Mouse (Mus musculus) kidney, postnatal 0 days (tissue): ENCODE measurements around the gene Slc15a5. TPM values are rescaled to one million over a fixed set of nuclear protein-coding genes. Genes with fewer than 3 reads are reported as not detected.
A peak's percentile ranks its signal among the peaks of the same experiment; 100 is the strongest.

ENCODE experiments used
- ATAC-seq: fragments of 200-750 bp; cut with Nextera tagmentation; replicated peaks from 2 replicates; pipeline ENCODE4 v1.8.0; 2017; ENCODE audit warnings: low read depth, moderate number of reproducible peaks, moderate TSS enrichment, moderate library complexity; ENCODE audit not compliant: low FRiP score
- DNase-seq: peaks from one replicate; pipeline ENCODE4 v3.0.0-alpha.2; 2016; ENCODE audit warnings: low spot score
- H3K27ac ChIP-seq: fragments of 300-500 bp; sonication (generic); 2 replicates; pipeline ENCODE4 v1.5.1; 2014; ENCODE audit warnings: mild to moderate bottlenecking
- H3K27me3 ChIP-seq: fragments of 300-500 bp; sonication (generic); 2 replicates; pipeline ENCODE4 v1.6.1; 2014; ENCODE audit warnings: low read length, mixed read lengths; ENCODE audit not compliant: insufficient read depth
- H3K36me3 ChIP-seq: fragments of 300-500 bp; sonication (generic); 2 replicates; pipeline ENCODE4 v1.6.1; 2014; ENCODE audit warnings: low read length, mixed read lengths; ENCODE audit not compliant: insufficient read depth
- H3K4me1 ChIP-seq: fragments of 300-500 bp; sonication (generic); replicated peaks from 2 replicates; pipeline ENCODE4 v1.6.1; 2014; ENCODE audit warnings: antibody characterized with exemption, low read length, mixed read lengths; ENCODE audit not compliant: insufficient read depth
- H3K4me2 ChIP-seq: fragments of 300-500 bp; sonication (generic); 2 replicates; pipeline ENCODE4 v1.6.1; 2014; ENCODE audit warnings: mild to moderate bottlenecking, low read length, moderate library complexity, mixed read lengths
- H3K4me3 ChIP-seq: fragments of 300-500 bp; sonication (generic); replicated peaks from 2 replicates; pipeline ENCODE4 v1.5.1; 2014; ENCODE audit warnings: low read depth, low read length
- H3K9ac ChIP-seq: fragments of 300-500 bp; sonication (generic); 2 replicates; pipeline ENCODE4 v1.6.1; 2014; ENCODE audit warnings: low read depth, low read length
- H3K9me3 ChIP-seq: fragments of 300-500 bp; sonication (generic); replicated peaks from 2 replicates; pipeline ENCODE4 v1.6.1; 2016; ENCODE audit warnings: low read length, inconsistent platforms, mixed read lengths
- CTCF ChIP-seq: IDR thresholded peaks from 2 replicates; pipeline ENCODE4 v1.5.1; 2016; ENCODE audit warnings: antibody characterized with exemption, low read depth, mild to moderate bottlenecking, moderate library complexity
- WGBS: fragments of 180-500 bp; shearing (Covaris S2); extraction: QIAGEN DNeasy Blood & Tissue Kit; methylation state at CpG from one replicate; pipeline ENCODE4 v1.1.7; 2014; 5-methylcytosine and 5-hydroxymethylcytosine counted together
- polyA plus RNA-seq: library from polyadenylated mRNA; unstranded; fragments of >200 nt; fragmentation: Nextera tagmentation; extraction: Ambion mirVana; gene quantifications from 2 replicates; pipeline ENCODE4 v1.2.1, GENCODE M21; 2015

Gene Slc15a5
- polyA plus RNA-seq, 1 experiment from 2014 or later: 0.13 TPM

GRCm38 (mm10) chr6:138007705-138008104 is 72.0 kb downstream of the Slc15a5 start:
- no peak overlapping the region for H3K4me3 ChIP-seq
- no peaks in the 10 kb centered on the region for H3K36me3 ChIP-seq
- H3K4me2 ChIP-seq: no peak overlapping the region
- no peak overlapping the region for H3K27ac ChIP-seq
- no peak overlapping the region for H3K9ac ChIP-seq
- H3K4me1 ChIP-seq: no peaks in the 10 kb centered on the region
- WGBS: 76% methylated on average over 6 of the region's 6 CpGs
- no peak for ATAC-seq
- no peaks in the 10 kb centered on the region for H3K9me3 ChIP-seq
- no peak for TF ChIP-seq CTCF
- no peak for DNase-seq
- no peaks in the 10 kb centered on the region for H3K27me3 ChIP-seq

- DNase-seq (peak; percentile 46), ATAC-seq (no peak; the same call in 1 of the 2 replicates)
- 0 out of 2 replicates have a peak overlapping the region, but pooled peaks have one; percentile 7 for H3K4me3 ChIP-seq
- TF ChIP-seq CTCF: no peak
- no peaks in the 10 kb centered on the region for H3K4me1 ChIP-seq
- H3K36me3 ChIP-seq: no peaks in the 10 kb centered on the region
- H3K9me3 ChIP-seq: no peaks in the 10 kb centered on the region
- H3K27ac ChIP-seq: no peak overlapping the region
- no peak overlapping the region for H3K9ac ChIP-seq
- 26% methylated on average over 27 of the region's 27 CpGs for WGBS
- no peaks in the 10 kb centered on the region for H3K27me3 ChIP-seq
- H3K4me2 ChIP-seq: peak overlapping the region; percentile 54
Measured at GRCm38 (mm10) chr6:138006525-138007251, 73.0 kb downstream of the Slc15a5 start.

GRCm38 (mm10) chr6:137989853-137990252 is 89.9 kb downstream of the Slc15a5 start:
- Histone ChIP-seq H3K9me3 (no peaks in the 10 kb centered on the region), H3K27me3 (no peaks in the 10 kb centered on the region), H3K27ac (no peak overlapping the region), H3K4me2 (no peak overlapping the region), H3K36me3 (no peaks in the 10 kb centered on the region), H3K4me1 (no peaks in the 10 kb centered on the region), H3K9ac (no peak overlapping the region), H3K4me3 (no peak overlapping the region)
- no peak for ATAC-seq
- no peak for DNase-seq
- peak; percentile 68 for TF ChIP-seq CTCF

- no peak for TF ChIP-seq CTCF
- H3K9ac ChIP-seq: no peak overlapping the region
- H3K4me2 ChIP-seq: no peak overlapping the region
- no peak for ATAC-seq
- H3K27ac ChIP-seq: no peak overlapping the region
- H3K4me1 ChIP-seq: no peaks in the 10 kb centered on the region
- no peaks in the 10 kb centered on the region for H3K36me3 ChIP-seq
- H3K4me3 ChIP-seq: no peak overlapping the region
- DNase-seq: no peak
- H3K9me3 ChIP-seq: no peaks in the 10 kb centered on the region
- WGBS: 86% methylated on average over 6 of the region's 6 CpGs
- no peaks in the 10 kb centered on the region for H3K27me3 ChIP-seq
Measured at GRCm38 (mm10) chr6:137985169-137985568, 94.5 kb downstream of the Slc15a5 start.

GRCm38 (mm10) chr6:137982195-137982737 is 97.5 kb downstream of the Slc15a5 start:
- no peak for ATAC-seq
- no peaks in the 10 kb centered on the region for H3K9me3 ChIP-seq
- no peak for TF ChIP-seq CTCF
- 0 out of 2 replicates have a peak overlapping the region, but pooled peaks have one; percentile 15 for H3K4me2 ChIP-seq
- no peak for DNase-seq
- H3K4me3 ChIP-seq: no peak overlapping the region
- no peak overlapping the region for H3K27ac ChIP-seq
- H3K9ac ChIP-seq: no peak overlapping the region
- no peaks in the 10 kb centered on the region for H3K36me3 ChIP-seq
- H3K27me3 ChIP-seq: no peaks in the 10 kb centered on the region
- H3K4me1 ChIP-seq: no peaks in the 10 kb centered on the region
- 45% methylated on average over 19 of the region's 19 CpGs for WGBS

GRCm38 (mm10) chr6:137980905-137981696 is 98.6 kb downstream of the Slc15a5 start:
- ATAC-seq (no peak), DNase-seq (peak; percentile 25)
- Histone ChIP-seq H3K27me3 (no peaks in the 10 kb centered on the region), H3K4me3 (no peak overlapping the region), H3K4me2 (no peak overlapping the region), H3K36me3 (no peaks in the 10 kb centered on the region), H3K9ac (no peak overlapping the region), H3K27ac (no peak overlapping the region), H3K9me3 (no peaks in the 10 kb centered on the region), H3K4me1 (no peaks in the 10 kb centered on the region)
- TF ChIP-seq CTCF: peak; percentile 65
- 68% methylated on average over 10 of the region's 10 CpGs for WGBS
